Mouse (Mus musculus) intestine, postnatal 0 days (tissue): Measurements from ENCODE around the gene Pitpnm1. TPM values are rescaled to one million over a fixed set of nuclear protein-coding genes. Genes with fewer than 3 reads are reported as not detected.

ENCODE experiments used
- ATAC-seq: fragments of 200-750 bp; cut with Nextera tagmentation; 2 replicates; pipeline ENCODE4 v1.8.0; 2017; ENCODE audit warnings: mild to moderate bottlenecking, moderate TSS enrichment, moderate library complexity
- H3K27ac ChIP-seq: fragments of 300-500 bp; sonication (generic); 2 replicates; pipeline ENCODE4 v1.5.1; 2014; ENCODE audit warnings: mild to moderate bottlenecking, low read depth, low read length, moderate library complexity
- H3K27me3 ChIP-seq: fragments of 300-500 bp; sonication (generic); replicated peaks from 2 replicates; pipeline ENCODE4 v1.6.1; 2014; ENCODE audit warnings: low read length, mixed read lengths; ENCODE audit not compliant: control insufficient read depth, insufficient read depth
- H3K36me3 ChIP-seq: fragments of 300-500 bp; sonication (generic); 2 replicates; pipeline ENCODE4 v1.6.1; 2014; ENCODE audit warnings: mild to moderate bottlenecking, moderate library complexity; ENCODE audit not compliant: control insufficient read depth, insufficient read depth
- H3K4me1 ChIP-seq: fragments of 300-500 bp; sonication (generic); replicated peaks from 2 replicates; pipeline ENCODE4 v1.6.1; 2014; ENCODE audit warnings: antibody characterized with exemption, low read length, mixed read lengths; ENCODE audit not compliant: control insufficient read depth, insufficient read depth
- H3K4me2 ChIP-seq: fragments of 300-500 bp; sonication (generic); replicated peaks from 2 replicates; pipeline ENCODE4 v1.6.1; 2014; ENCODE audit warnings: low read depth, mild to moderate bottlenecking, moderate library complexity
- H3K4me3 ChIP-seq: fragments of 300-500 bp; sonication (generic); 2 replicates; pipeline ENCODE4 v1.5.1; 2014; ENCODE audit warnings: low read depth, low read length
- H3K9ac ChIP-seq: fragments of 300-500 bp; sonication (generic); 2 replicates; pipeline ENCODE4 v1.6.1; 2014; ENCODE audit warnings: mild to moderate bottlenecking, low read depth, low read length
- H3K9me3 ChIP-seq: fragments of 300-500 bp; sonication (generic); 2 replicates; pipeline ENCODE4 v1.6.1; 2016; ENCODE audit warnings: mixed run types; ENCODE audit not compliant: control insufficient read depth
- CTCF ChIP-seq: sonication (generic); IDR thresholded peaks from 2 replicates; pipeline ENCODE4 v1.5.1; 2016; ENCODE audit warnings: low read depth, mild to moderate bottlenecking, control low read depth, antibody characterized with exemption, moderate library complexity
- WGBS: fragments of 180-500 bp; shearing (Covaris S2); extraction: QIAGEN DNeasy Blood & Tissue Kit; methylation state at CpG from one replicate; pipeline ENCODE4 v1.1.7; 2014; 5-methylcytosine and 5-hydroxymethylcytosine counted together
- polyA plus RNA-seq: library from polyadenylated mRNA; unstranded; fragments of >200 nt; fragmentation: Nextera tagmentation; extraction: Ambion mirVana; gene quantifications from 2 replicates; pipeline ENCODE4 v1.2.1, GENCODE M21; 2015

Gene Pitpnm1
- polyA plus RNA-seq, 1 experiment from 2014 or later: 13.7 TPM

DNA sequence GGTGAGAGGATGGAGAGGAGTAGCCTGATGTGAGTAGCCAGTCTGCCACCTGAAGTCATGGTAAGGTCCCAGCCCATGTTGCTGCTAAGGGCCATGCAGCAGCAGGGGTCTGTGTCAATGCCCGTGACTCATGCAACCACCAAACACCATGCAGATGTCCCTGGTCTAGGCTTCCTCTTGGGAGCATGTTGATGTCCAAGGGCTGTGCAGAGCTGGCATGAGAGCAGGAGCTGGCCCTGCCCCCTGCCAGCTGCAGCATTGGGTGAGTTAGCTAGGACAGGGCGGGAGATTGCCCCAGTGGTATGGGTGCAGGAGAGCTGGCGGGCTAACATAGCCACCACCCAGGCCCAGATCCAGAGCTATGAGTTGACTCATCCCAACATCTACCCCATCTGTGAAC is 9.4 kb upstream of the Pitpnm1 start:
- Histone ChIP-seq H3K4me1 (no peaks in the 10 kb centered on the region), H3K4me2 (no peak overlapping the region), H3K27me3 (no peaks in the 10 kb centered on the region), H3K27ac (no peak overlapping the region), H3K36me3 (no peaks in the 10 kb centered on the region), H3K9ac (no peak overlapping the region), H3K4me3 (no peak overlapping the region), H3K9me3 (no peaks in the 10 kb centered on the region)
- WGBS: 74% methylated on average over 3 of the region's 3 CpGs
- TF ChIP-seq CTCF: no peak
- no peak for ATAC-seq

DNA sequence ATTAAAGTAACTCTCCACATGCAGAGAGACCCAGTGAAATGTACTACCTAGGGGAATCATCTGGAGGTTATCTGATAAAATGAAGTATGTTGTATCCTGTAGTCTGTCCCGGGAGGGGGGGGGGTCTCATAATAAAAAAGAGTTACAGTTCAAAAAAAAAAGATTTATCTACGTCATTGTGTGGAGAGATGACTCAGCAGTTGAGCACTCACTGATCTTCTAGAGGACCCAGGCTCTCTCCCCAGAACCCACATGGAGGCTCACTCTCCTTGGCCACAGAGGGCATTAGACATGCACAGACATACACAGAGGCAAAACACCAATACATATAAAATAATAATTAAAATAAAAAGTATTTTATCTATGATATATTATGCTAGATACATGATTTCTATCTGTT is 8.4 kb upstream of the Pitpnm1 start:
- no peak for TF ChIP-seq CTCF
- H3K4me3 ChIP-seq: no peak overlapping the region
- H3K27me3 ChIP-seq: no peaks in the 10 kb centered on the region
- no peaks in the 10 kb centered on the region for H3K36me3 ChIP-seq
- H3K9ac ChIP-seq: no peak overlapping the region
- H3K4me2 ChIP-seq: no peak overlapping the region
- peaks cover under 1% of the 10 kb centered on the region; the same call in 1 of the 2 replicates for H3K4me1 ChIP-seq
- no peaks in the 10 kb centered on the region for H3K9me3 ChIP-seq
- no peak overlapping the region for H3K27ac ChIP-seq
- no peak for ATAC-seq
- 50% methylated on average over 2 of the region's 2 CpGs for WGBS

DNA sequence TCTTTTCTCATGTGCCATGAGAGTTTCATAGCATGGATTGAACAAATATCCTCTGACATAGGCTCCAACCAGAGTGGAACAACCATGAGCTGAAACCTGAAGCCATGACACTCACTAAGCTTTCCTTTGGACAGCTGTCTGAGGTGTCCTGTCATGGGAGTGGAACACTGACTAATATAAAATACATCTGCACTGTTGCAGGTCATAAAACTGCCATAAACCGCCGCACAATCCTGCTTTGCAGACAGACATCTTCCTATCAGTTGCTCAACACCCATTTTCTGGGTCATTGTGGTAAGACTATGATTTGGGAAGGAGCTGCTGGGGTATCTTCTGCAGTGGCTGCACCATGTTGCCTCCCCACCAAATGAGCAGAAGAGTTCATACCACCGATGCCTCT is 7.0 kb upstream of the Pitpnm1 start:
- Histone ChIP-seq H3K4me3 (no peak overlapping the region), H3K36me3 (no peaks in the 10 kb centered on the region), H3K9ac (no peak overlapping the region), H3K27ac (no peak overlapping the region), H3K4me1 (peaks cover 3% of the 10 kb centered on the region; the same call in 1 of the 2 replicates), H3K9me3 (no peaks in the 10 kb centered on the region), H3K4me2 (no peak overlapping the region), H3K27me3 (no peaks in the 10 kb centered on the region)
- WGBS: 48% methylated on average over 3 of the region's 3 CpGs
- TF ChIP-seq CTCF: no peak
- ATAC-seq: no peak

DNA sequence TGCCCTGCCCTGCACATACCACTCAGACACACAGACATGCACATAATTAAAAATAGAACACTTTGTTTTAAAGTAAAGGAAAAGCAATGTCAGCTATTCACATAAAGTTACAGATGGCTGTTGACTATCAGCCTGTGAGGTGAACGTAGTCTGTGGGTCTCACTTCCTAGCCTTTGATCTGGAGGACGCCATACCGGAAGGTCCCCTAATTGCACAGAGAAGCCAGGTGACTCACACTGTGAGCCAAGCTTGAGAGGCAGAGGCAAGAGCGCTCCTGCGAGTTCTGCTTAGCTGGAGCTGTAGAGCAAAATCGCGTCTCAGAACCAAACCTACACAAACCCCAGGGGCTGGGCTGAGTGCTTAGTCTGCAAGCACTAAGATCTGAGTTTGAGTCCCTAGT is 6.0 kb upstream of the Pitpnm1 start:
- ATAC-seq: no peak
- no peak for TF ChIP-seq CTCF

DNA sequence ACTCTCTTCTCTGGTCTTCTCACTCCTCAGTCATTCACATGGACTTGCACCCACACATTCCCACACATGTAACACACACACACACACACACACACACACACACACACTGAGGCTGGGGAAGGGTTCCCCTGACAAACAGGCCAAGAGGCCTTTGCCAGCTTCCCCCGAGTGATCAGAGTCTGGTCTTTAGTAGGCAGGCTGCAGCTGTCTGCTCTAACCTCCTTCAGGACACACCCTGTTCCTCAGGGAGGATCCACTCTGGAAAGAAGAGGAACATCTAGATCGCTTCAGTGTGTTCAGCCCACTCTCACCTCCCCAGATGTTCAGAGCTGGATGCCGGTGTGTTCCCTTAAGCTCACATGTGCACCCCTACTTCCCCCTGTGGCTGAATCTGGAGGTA is 5.5 kb upstream of the Pitpnm1 start:
- no peak overlapping the region for H3K27ac ChIP-seq
- no peaks in the 10 kb centered on the region; the same call in 1 of the 2 replicates for H3K36me3 ChIP-seq
- 55% methylated on average over 3 of the region's 3 CpGs for WGBS

More for the DNA sequence above, 6.0 kb upstream of the Pitpnm1 start:
- Histone ChIP-seq H3K9me3 (no peaks in the 10 kb centered on the region), H3K36me3 (no peaks in the 10 kb centered on the region; the same call in 1 of the 2 replicates), H3K4me2 (no peak overlapping the region), H3K27me3 (no peaks in the 10 kb centered on the region), H3K27ac (no peak overlapping the region), H3K4me1 (peaks cover 3% of the 10 kb centered on the region; the same call in 1 of the 2 replicates), H3K9ac (no peak overlapping the region), H3K4me3 (no peak overlapping the region)
- WGBS: 49% methylated on average over 7 of the region's 7 CpGs

DNA sequence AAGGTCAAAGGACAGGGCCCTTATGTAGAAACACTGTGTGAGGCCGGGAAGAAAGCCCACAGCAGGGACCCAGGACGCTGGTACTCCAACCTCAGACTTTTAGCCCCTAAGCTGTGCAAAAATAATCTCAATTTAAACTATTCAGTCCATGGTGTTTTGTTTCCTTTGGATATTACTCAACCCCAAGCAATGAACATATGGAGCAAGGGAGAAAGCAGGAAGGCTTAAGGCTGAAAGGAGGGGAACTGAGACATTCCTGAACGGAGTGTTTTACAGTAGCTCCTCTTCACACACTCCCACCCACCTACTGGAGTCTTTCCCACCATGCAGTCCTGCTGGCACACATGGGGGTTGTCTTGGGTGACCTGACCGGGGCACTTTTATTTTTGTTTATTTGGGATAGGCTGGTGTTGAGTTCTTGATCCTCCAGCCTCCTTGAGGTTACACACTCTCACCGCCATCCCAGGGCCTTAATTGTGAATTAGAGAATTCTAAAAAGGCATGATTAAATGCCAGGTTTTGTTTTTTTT is 5.0 kb upstream of the Pitpnm1 start:
- H3K4me1 ChIP-seq: peaks cover 3% of the 10 kb centered on the region; the same call in 1 of the 2 replicates
- ATAC-seq: no peak
- H3K9ac ChIP-seq: no peak overlapping the region
- no peaks in the 10 kb centered on the region; the same call in 1 of the 2 replicates for H3K36me3 ChIP-seq
- H3K4me3 ChIP-seq: no peak overlapping the region
- TF ChIP-seq CTCF: no peak
- no peak overlapping the region for H3K4me2 ChIP-seq
- H3K9me3 ChIP-seq: no peaks in the 10 kb centered on the region
- WGBS: 62% methylated on average over 5 of the region's 5 CpGs
- H3K27me3 ChIP-seq: no peaks in the 10 kb centered on the region
- no peak overlapping the region for H3K27ac ChIP-seq

More for the DNA sequence above, 5.5 kb upstream of the Pitpnm1 start:
- Histone ChIP-seq H3K4me1 (peaks cover 3% of the 10 kb centered on the region; the same call in 1 of the 2 replicates), H3K9me3 (no peaks in the 10 kb centered on the region), H3K9ac (no peak overlapping the region), H3K4me2 (no peak overlapping the region), H3K4me3 (no peak overlapping the region), H3K27me3 (no peaks in the 10 kb centered on the region)
- no peak for TF ChIP-seq CTCF
- no peak for ATAC-seq
